Mouse (Mus musculus) heart, adult 2 months (tissue): ENCODE measurements around the gene Abcf1.
A peak's percentile ranks its signal among the peaks of the same experiment; 100 is the strongest.

Experiments
- CTCF ChIP-seq: fragments of 200-600 bp; IDR thresholded peaks from 2 replicates; pipeline ENCODE4 v1.8.1; 2022; ENCODE audit warnings: antibody characterized with exemption, mild to moderate bottlenecking, moderate library complexity
- EP300 ChIP-seq: fragments of 200-500 bp; IDR thresholded peaks from 2 replicates; pipeline ENCODE4 v1.6.1; 2011; ENCODE audit warnings: low read depth, low read length, control low read depth; ENCODE audit not compliant: insufficient read depth
- POLR2A ChIP-seq: fragments of 200-500 bp; IDR thresholded peaks from 2 replicates; pipeline ENCODE4 v1.6.1; 2011; ENCODE audit warnings: mild to moderate bottlenecking, low read depth, low read length, control low read depth; ENCODE audit not compliant: insufficient read depth

DNA sequence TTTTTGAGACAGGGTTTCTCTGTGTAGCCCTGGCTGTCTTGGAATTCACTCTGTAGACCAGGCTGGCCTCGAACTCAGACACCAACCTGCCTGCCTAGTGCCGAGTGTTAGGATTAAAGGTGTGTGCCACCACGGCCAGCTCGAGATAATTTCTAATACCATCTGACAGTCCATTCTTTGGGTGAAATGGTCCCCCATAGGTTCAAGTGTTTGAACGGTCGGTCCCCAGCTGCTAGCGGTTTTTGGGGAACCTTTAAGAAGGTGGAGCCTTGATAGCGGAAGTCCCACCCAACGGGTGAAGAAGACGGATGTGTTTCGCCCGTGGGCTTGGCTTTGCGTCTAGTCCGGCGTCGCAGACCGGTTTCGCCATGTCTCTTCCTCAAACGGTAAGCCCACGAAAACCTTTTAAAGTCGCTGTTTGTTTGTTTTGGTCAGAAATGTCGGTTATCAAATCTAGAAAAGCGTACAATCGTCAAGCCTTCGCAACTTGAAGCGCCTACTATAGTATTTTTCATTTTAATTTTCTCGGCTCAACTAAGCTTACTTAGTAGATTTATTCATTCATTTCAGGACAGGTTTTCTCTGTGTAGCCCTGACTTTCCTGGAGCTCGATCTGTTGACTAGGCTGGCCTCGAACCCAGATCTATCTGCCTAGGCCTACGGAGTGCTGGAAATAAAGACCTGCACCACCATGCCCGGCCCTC, 24.8 kb upstream of the Abcf1 start:
- TF ChIP-seq CTCF: no peak
- TF ChIP-seq POLR2A: peak; percentile 96
- peak; percentile 80 for TF ChIP-seq EP300
